Mouse (Mus musculus) ES-E14 (cell line): ENCODE results near the gene Shroom3. TPM values are rescaled to one million over a fixed set of nuclear protein-coding genes. Genes with fewer than 3 reads are reported as not detected.

Experiments used
- DNase-seq: peaks from one replicate; pipeline ENCODE4 v3.0.0-alpha.2; 2013; ENCODE audit warnings: low read depth, low spot score
- H3K27ac ChIP-seq: 2 replicates; pipeline ENCODE4 v1.5.1; 2012; ENCODE audit warnings: low read depth, mild to moderate bottlenecking, low read length, moderate library complexity, mixed read lengths; ENCODE audit not compliant: poor library complexity, insufficient read depth, severe bottlenecking
- H3K36me3 ChIP-seq: 2 replicates; pipeline ENCODE4 v1.6.1; 2012; ENCODE audit warnings: mild to moderate bottlenecking, low read length, moderate library complexity, mixed read lengths; ENCODE audit not compliant: control insufficient read depth, poor library complexity, insufficient read depth, severe bottlenecking
- H3K4me1 ChIP-seq, 2 experiments: fragments of 150-350 bp in 1 of 2; sonication (generic) in 1 of 2; 2 replicates each; pipeline ENCODE4 v1.6.1; 2012; ENCODE audit warnings: low read length in 2 of 2, mild to moderate bottlenecking in 1 of 2, mixed read lengths in 1 of 2; ENCODE audit not compliant: control insufficient read depth in 2 of 2, insufficient read depth in 2 of 2, poor library complexity in 1 of 2
- H3K4me3 ChIP-seq, 2 experiments: fragments of 150-350 bp in 1 of 2; sonication (generic) in 1 of 2; 2 replicates each; pipeline ENCODE4 v1.5.1; 2012; ENCODE audit warnings: low read length in 2 of 2, low read depth in 1 of 2, mild to moderate bottlenecking in 1 of 2, mixed read lengths in 1 of 2; ENCODE audit not compliant: insufficient read depth in 1 of 2, poor library complexity in 1 of 2, severe bottlenecking in 1 of 2
- H3K9ac ChIP-seq: 2 replicates; pipeline ENCODE4 v1.6.1; 2012; ENCODE audit warnings: low read depth, mild to moderate bottlenecking, low read length, mixed read lengths; ENCODE audit not compliant: poor library complexity, insufficient read depth, severe bottlenecking
- H3K9me3 ChIP-seq: fragments of 150-350 bp; sonication (generic); 2 replicates; pipeline ENCODE4 v1.6.1; 2012; ENCODE audit warnings: low read depth, mild to moderate bottlenecking, low read length; ENCODE audit not compliant: control insufficient read depth, insufficient read depth
- CHD2 ChIP-seq: IDR thresholded peaks from 2 replicates; pipeline ENCODE4 v1.6.1; 2014; ENCODE audit warnings: mild to moderate bottlenecking, low read depth, low read length, inconsistent platforms
- HCFC1 ChIP-seq: IDR thresholded peaks from 2 replicates; pipeline ENCODE4 v1.6.1; 2012; ENCODE audit warnings: low read length, inconsistent platforms, borderline replicate concordance; ENCODE audit not compliant: insufficient read depth
- MAFK ChIP-seq: IDR thresholded peaks from 2 replicates; pipeline ENCODE4 v1.6.1; 2014; ENCODE audit warnings: mild to moderate bottlenecking, low read depth, low read length, inconsistent platforms; ENCODE audit not compliant: insufficient read depth
- ZC3H11A ChIP-seq: IDR thresholded peaks from 2 replicates; pipeline ENCODE4 v1.6.1; 2012; ENCODE audit warnings: low read depth, mild to moderate bottlenecking, inconsistent platforms, low read length, borderline replicate concordance
- ZNF384 ChIP-seq: IDR thresholded peaks from 2 replicates; pipeline ENCODE4 v1.6.1; 2012; ENCODE audit warnings: low read depth, low read length, inconsistent platforms
- in situ Hi-C, 2 experiments: fragments of 600-800 bp; cut with MboI; formaldehyde crosslinking; loops; one replicate each; pipeline ENCODE4 v1.15.1; 2025; ENCODE audit warnings: low sequenced_read_pairs in 2 of 2, inconsistent platforms in 1 of 2; ENCODE audit not compliant: unreplicated experiment in 2 of 2
- total RNA-seq: library from RNA; depleted of rRNA; stranded (reverse); fragments of 300-350 nt; gene quantifications from 2 replicates; pipeline ENCODE4 v1.2.3, GENCODE M21; 2012

Gene Shroom3
- total RNA-seq, 1 experiment = 34.1 TPM

- in situ Hi-C loops = no loop called here
These were observed 251.2 kb downstream of the Shroom3 start for GRCm38 (mm10) chr5:92934269-92934939.

GRCm38 (mm10) chr5:92935883-92936282 lies 252.6 kb downstream of the Shroom3 start:
- Histone ChIP-seq H3K9ac (no peak overlapping the region), H3K9me3 (no peaks in the 10 kb centered on the region), H3K36me3 (peaks cover 31% of the 10 kb centered on the region), H3K4me1 (no peaks in the 10 kb centered on the region), H3K4me3 (no peak overlapping the region), H3K27ac (no peak overlapping the region)
- no peak for TF ChIP-seq ZNF384
- TF ChIP-seq MAFK = no peak
- TF ChIP-seq HCFC1 = no peak
- TF ChIP-seq ZC3H11A = no peak
- DNase-seq = no peak
- in situ Hi-C loops = no loop called here

More at GRCm38 (mm10) chr5:92934269-92934939, 251.2 kb downstream of the Shroom3 start:
- no peak for DNase-seq
- TF ChIP-seq MAFK (no peak), ZNF384 (no peak), HCFC1 (no peak), CHD2 (no peak), ZC3H11A (no peak)
- H3K4me3 ChIP-seq = no peak overlapping the region
- H3K9ac ChIP-seq = no peak overlapping the region
- no peaks in the 10 kb centered on the region for H3K9me3 ChIP-seq
- no peaks in the 10 kb centered on the region for H3K4me1 ChIP-seq
- H3K27ac ChIP-seq = no peak overlapping the region
- H3K36me3 ChIP-seq = peaks cover 18% of the 10 kb centered on the region

- Histone ChIP-seq H3K4me1 (no peaks in the 10 kb centered on the region), H3K4me3 (no peak overlapping the region), H3K9me3 (no peaks in the 10 kb centered on the region), H3K27ac (no peak overlapping the region), H3K9ac (no peak overlapping the region), H3K36me3 (peaks cover 33% of the 10 kb centered on the region)
- TF ChIP-seq ZC3H11A = no peak
- TF ChIP-seq MAFK = no peak
- no peak for TF ChIP-seq ZNF384
- no peak for TF ChIP-seq CHD2
- no peak for TF ChIP-seq HCFC1
- in situ Hi-C loops = no loop called here
- no peak for DNase-seq
These were observed 254.5 kb downstream of the Shroom3 start for GRCm38 (mm10) chr5:92937701-92938100.

GRCm38 (mm10) chr5:92939246-92939995 lies 256.2 kb downstream of the Shroom3 start:
- Histone ChIP-seq H3K36me3 (peaks cover 34% of the 10 kb centered on the region), H3K4me1 (no peaks in the 10 kb centered on the region), H3K27ac (no peak overlapping the region), H3K9me3 (no peaks in the 10 kb centered on the region), H3K9ac (no peak overlapping the region), H3K4me3 (no peak overlapping the region)
- no peak for DNase-seq
- TF ChIP-seq CHD2 (no peak), HCFC1 (no peak), ZC3H11A (no peak), ZNF384 (no peak), MAFK (no peak)
- in situ Hi-C loops = no loop called here

- in situ Hi-C loops = no loop called here
These were observed 258.9 kb downstream of the Shroom3 start for GRCm38 (mm10) chr5:92942166-92942565.

More at GRCm38 (mm10) chr5:92942166-92942565, 258.9 kb downstream of the Shroom3 start:
- Histone ChIP-seq H3K9ac (peak overlapping the region; percentile 69), H3K4me3 (peak overlapping the region; percentile 65 to 73), H3K9me3 (no peaks in the 10 kb centered on the region), H3K36me3 (peaks cover 24% of the 10 kb centered on the region; the same call in 1 of the 2 replicates), H3K27ac (no peak overlapping the region), H3K4me1 (no peaks in the 10 kb centered on the region)
- no peak for TF ChIP-seq HCFC1
- TF ChIP-seq ZC3H11A = no peak
- TF ChIP-seq ZNF384 = no peak
- no peak for TF ChIP-seq MAFK
- no peak for DNase-seq
